Mouse (Mus musculus) heart, adult 2 months (tissue): ENCODE results near the gene Gucy2d.

Experiments used
- CTCF ChIP-seq: fragments of 200-600 bp; IDR thresholded peaks from 2 replicates; pipeline ENCODE4 v1.8.1; 2022; ENCODE audit warnings: antibody characterized with exemption, mild to moderate bottlenecking, moderate library complexity
- EP300 ChIP-seq: fragments of 200-500 bp; IDR thresholded peaks from 2 replicates; pipeline ENCODE4 v1.6.1; 2011; ENCODE audit warnings: low read depth, low read length, control low read depth; ENCODE audit not compliant: insufficient read depth
- POLR2A ChIP-seq: fragments of 200-500 bp; IDR thresholded peaks from 2 replicates; pipeline ENCODE4 v1.6.1; 2011; ENCODE audit warnings: mild to moderate bottlenecking, low read depth, low read length, control low read depth; ENCODE audit not compliant: insufficient read depth

GRCm38 (mm10) chr7:98480481-98480880 lies 40.3 kb downstream of the Gucy2d start:
- TF ChIP-seq POLR2A, result no peak
- TF ChIP-seq CTCF, result no peak
- no peak for TF ChIP-seq EP300
